Mouse (Mus musculus): ENCODE data around the gene Gas2l2. TPM values are rescaled to one million over a fixed set of nuclear protein-coding genes. Genes with fewer than 3 reads are reported as not detected.

Gas2l2 gene
- polyA plus RNA-seq, 1 experiment from 2014 or later = 0.06 TPM

DNA sequence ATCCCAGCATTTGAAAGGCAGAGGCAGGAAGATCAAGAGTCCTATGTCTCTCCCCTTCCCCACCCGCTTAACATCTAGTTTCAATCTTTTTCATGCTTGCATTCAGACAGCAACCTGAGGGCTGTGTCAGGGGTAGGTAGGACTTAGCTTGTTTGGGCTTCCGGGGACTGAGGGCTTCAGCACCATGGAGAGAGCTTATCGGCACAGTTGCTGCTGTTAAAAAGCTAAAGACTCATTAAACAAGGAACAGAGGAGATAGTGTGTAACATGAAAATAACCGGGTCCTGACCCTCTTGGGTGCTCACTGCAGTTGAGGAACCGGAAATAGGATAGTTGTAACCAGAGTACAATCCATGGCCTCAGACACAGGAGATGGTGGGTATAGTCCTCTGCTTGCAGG, 12.2 kb downstream of the Gas2l2 start:
- Histone ChIP-seq H3K27me3 (peaks cover 47% of the 10 kb centered on the region), H3K27ac (no peak overlapping the region), H3K9me3 (no peaks in the 10 kb centered on the region), H3K4me3 (no peak overlapping the region), H3K4me1 (peaks cover 6% of the 10 kb centered on the region; the same call in 1 of the 2 replicates), H3K36me3 (no peaks in the 10 kb centered on the region), H3K9ac (no peak overlapping the region), H3K4me2 (replicated peaks) (no peak overlapping the region)
- WGBS = 6% methylated on average over 5 of the region's 5 CpGs
- no peak for ATAC-seq (ENCODE audit: insufficient number of reproducible peaks, insufficient read depth, low FRiP score, low TSS enrichment)

DNA sequence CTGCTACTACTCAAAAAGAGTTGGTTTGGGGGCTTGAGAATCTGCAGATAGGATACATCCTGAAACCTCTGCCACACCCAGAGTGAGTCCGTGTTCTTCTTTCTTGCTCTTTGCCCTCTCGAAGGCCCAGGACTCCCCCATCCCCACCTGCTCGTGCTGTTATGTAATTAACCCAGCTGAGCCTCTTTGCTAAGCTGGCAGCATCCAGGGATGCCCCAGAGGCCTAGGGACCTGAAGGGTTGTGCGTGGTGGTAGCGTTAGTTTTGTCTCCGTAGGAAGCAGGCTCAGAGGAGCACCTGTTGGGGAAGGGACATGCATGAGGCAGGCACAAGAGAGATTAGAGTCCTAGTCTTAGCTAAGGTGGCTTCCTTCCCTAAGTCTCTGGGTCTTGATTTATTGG, 18.7 kb downstream of the Gas2l2 start:
- Histone ChIP-seq H3K9me3 (no peaks in the 10 kb centered on the region), H3K27me3 (peaks cover 9% of the 10 kb centered on the region; the same call in 1 of the 2 replicates), H3K4me1 (peaks cover 6% of the 10 kb centered on the region; the same call in 1 of the 2 replicates), H3K4me2 (replicated peaks) (peak overlapping the region; percentile 93), H3K4me3 (peak overlapping the region; percentile 7; the same call in 1 of the 2 replicates), H3K36me3 (no peaks in the 10 kb centered on the region), H3K9ac (no peak overlapping the region), H3K27ac (no peak overlapping the region)
- no peak for ATAC-seq (ENCODE audit: insufficient number of reproducible peaks, insufficient read depth, low FRiP score, low TSS enrichment)
- WGBS = 34% methylated on average over 6 of the region's 6 CpGs

DNA sequence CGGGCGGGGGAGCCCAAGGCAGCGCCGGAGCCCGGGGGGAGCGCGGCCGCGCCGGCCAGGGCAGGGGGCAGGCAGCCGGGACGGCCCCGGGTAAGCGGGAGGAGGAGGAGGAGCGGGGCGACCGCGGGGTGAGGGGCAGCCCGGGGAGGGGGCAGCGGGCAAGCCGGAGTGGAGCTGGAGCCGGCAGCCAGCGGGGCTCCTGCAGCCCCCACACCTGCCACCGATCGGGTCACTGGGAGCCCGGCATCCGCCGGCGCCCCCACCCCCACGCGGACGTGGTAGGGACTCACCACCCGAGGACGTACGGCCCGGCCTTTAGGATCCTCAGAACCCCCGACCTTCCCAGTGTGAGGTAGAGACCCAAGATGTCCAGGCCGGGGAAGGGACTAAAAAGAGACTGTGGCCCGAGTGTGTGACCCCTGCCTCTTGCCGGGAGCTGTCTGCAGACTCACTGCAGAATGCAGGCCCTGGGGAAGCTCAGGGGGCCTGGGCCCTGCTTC, 19.4 kb downstream of the Gas2l2 start:
- Histone ChIP-seq H3K27ac (no peak overlapping the region), H3K36me3 (no peaks in the 10 kb centered on the region), H3K27me3 (peaks cover 9% of the 10 kb centered on the region; the same call in 1 of the 2 replicates), H3K4me2 (replicated peaks) (peak overlapping the region; percentile 93), H3K4me1 (peaks cover 6% of the 10 kb centered on the region; the same call in 1 of the 2 replicates), H3K4me3 (peak overlapping the region; percentile 73), H3K9ac (peak overlapping the region; percentile 85), H3K9me3 (no peaks in the 10 kb centered on the region)
- no peak for ATAC-seq (ENCODE audit: insufficient number of reproducible peaks, insufficient read depth, low FRiP score, low TSS enrichment)
- WGBS = 1% methylated on average over 21 of the region's 40 CpGs

DNA sequence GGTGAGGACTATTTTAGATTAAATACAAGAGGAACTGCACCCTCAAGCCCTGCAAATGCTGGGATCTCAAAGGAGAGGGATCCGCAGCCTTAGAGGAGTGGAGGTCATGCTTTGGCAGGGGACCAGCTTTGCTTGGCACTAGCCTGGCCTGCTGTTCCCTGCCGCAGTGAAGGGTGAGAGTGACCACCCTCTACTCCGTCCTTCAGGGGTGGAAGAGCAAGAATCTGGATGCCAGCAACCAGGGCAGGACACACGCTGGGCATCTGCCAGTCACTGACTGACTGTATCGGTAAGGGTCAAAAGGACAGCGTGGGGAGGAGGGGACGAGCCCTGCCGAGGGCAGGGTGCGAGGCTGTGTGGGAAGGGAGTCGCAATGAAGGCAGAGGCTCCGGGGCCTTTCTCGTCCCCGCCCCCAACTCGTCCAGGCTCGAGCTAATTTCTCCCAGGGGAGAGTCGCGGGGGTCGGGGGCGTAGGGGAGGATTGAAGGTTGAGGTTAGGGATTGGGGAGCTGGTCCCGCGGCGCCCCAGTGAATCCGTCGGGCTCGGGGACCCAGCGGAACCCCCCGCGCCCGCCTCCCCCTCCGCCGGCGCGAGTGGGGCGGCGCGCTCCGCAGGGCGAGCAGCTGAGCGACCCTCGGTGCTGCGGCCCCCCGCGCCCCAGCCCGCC, 20.0 kb downstream of the Gas2l2 start, which contains the start of gene Rasl10b:
Rasl10b (plus strand) TSS at position 51 of the 668 bp plus-strand sequence.
- Histone ChIP-seq H3K4me2 (replicated peaks) (peak within 1 kb of the TSS; percentile 93), H3K27me3 (peaks cover 9% of the 10 kb centered on the region; the same call in 1 of the 2 replicates), H3K9ac (peak within 1 kb of the TSS; percentile 85), H3K27ac (no peak within 1 kb of the TSS), H3K4me1 (peaks cover 6% of the 10 kb centered on the region; the same call in 1 of the 2 replicates), H3K4me3 (peak within 1 kb of the TSS; percentile 73), H3K36me3 (no peaks in the 10 kb centered on the region), H3K9me3 (no peaks in the 10 kb centered on the region)
- WGBS = 2% methylated on average over 23 of the region's 44 CpGs
- 0 out of 2 replicates have a peak, but pooled peaks have one; percentile 35 for ATAC-seq (ENCODE audit: insufficient number of reproducible peaks, insufficient read depth, low FRiP score, low TSS enrichment)

DNA sequence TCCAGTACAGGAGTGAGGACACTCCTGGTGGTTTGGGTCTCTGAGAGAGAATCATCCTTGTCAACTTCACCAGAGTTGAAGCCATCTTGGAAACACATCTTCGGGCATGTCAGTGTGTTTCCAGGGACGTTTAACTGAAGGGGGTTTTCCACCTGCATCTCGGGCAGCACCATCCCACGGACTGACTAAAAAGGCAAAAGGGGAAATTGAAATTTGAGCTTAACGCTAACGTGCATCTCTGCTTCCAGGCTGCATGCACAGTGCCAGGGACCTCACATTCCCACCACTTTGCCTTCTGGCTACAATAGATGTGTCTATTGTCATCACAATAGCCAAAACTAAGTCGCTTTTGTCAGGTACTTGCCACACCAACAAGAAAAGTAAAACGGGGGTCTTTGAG, 21.0 kb downstream of the Gas2l2 start:
- Histone ChIP-seq H3K36me3 (peaks cover 9% of the 10 kb centered on the region), H3K9me3 (no peaks in the 10 kb centered on the region), H3K27me3 (peaks cover 9% of the 10 kb centered on the region; the same call in 1 of the 2 replicates), H3K9ac (no peak overlapping the region), H3K27ac (no peak overlapping the region), H3K4me2 (replicated peaks) (no peak overlapping the region), H3K4me3 (no peak overlapping the region), H3K4me1 (peaks cover 6% of the 10 kb centered on the region; the same call in 1 of the 2 replicates)
- no peak for ATAC-seq (ENCODE audit: insufficient number of reproducible peaks, insufficient read depth, low FRiP score, low TSS enrichment)
- WGBS = 33% methylated on average over 8 of the region's 8 CpGs

DNA sequence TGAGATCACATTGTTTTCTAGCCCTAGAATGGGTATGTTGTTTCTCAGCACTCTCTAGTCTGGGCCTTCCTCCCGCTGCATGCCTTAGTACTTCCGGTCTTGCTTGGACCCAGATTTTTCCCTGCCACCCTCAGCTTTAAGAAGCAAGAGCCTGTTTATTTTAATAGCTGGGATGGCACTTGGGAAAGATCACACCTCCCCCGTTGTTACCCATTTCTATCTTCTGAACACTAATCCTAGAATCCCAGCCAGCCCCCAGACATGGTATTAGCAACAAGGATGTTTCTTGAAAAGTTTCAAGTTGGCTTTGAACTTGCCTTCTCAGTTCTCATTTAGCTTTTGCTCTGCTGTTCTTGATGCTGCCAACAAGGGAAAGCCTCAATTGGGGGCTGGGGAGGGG, 22.9 kb downstream of the Gas2l2 start:
- Histone ChIP-seq H3K9me3 (no peaks in the 10 kb centered on the region), H3K9ac (no peak overlapping the region), H3K4me1 (peaks cover 6% of the 10 kb centered on the region; the same call in 1 of the 2 replicates), H3K27ac (no peak overlapping the region), H3K4me3 (no peak overlapping the region), H3K4me2 (replicated peaks) (no peak overlapping the region), H3K27me3 (no peaks in the 10 kb centered on the region), H3K36me3 (peaks cover 20% of the 10 kb centered on the region)
- WGBS = 58% methylated on average over 3 of the region's 3 CpGs
- no peak for ATAC-seq (ENCODE audit: insufficient number of reproducible peaks, insufficient read depth, low FRiP score, low TSS enrichment)

DNA sequence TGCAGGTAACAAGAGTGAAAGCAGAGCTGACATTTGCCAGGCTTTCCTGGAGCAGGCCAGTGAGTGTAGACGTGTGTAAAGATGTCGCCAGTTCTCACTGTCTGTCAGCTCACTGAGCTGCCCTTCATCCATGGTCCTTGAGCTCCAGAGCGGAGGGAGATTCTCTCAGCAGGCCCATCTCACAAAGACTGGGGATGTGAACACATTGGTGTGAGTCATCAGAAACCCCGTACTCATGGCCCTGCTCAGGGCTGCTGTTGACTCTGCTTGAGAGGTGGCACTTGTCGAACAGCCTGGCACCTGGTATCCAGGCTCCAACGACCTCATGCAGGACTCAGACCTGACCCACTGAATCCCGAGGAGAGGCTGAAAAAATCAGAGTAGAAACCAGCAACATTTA, 25.5 kb downstream of the Gas2l2 start:
- no peak overlapping the region for H3K4me3 ChIP-seq
- H3K4me1 ChIP-seq = no peaks in the 10 kb centered on the region
- H3K9ac ChIP-seq = no peak overlapping the region
- H3K27ac ChIP-seq = no peak overlapping the region
- no peaks in the 10 kb centered on the region for H3K9me3 ChIP-seq
- 86% methylated on average over 7 of the region's 7 CpGs for WGBS
- H3K27me3 ChIP-seq = no peaks in the 10 kb centered on the region
- H3K4me2 ChIP-seq (replicated peaks) = no peak overlapping the region
- H3K36me3 ChIP-seq = peaks cover 26% of the 10 kb centered on the region
- no peak for ATAC-seq (ENCODE audit: insufficient number of reproducible peaks, insufficient read depth, low FRiP score, low TSS enrichment)

DNA sequence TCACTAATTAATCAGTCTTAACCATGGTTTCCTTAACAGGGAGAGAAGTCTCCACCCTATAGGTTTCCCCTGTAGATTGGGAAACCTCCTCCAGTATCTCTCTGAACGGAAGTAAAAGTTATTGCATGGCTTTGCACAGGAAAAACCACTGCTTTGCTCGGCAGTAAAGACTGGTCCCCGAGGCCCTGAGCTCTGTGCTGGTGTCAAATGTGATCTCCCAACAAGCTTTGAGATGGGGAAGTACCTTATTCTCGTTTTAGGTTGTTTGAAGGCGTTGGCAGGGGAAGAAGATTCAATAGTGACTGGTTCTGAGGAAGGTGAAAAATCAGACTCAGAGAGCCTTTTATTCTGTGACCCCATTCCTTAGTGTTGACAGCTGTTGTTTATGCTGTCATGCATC, 30.5 kb downstream of the Gas2l2 start:
- H3K36me3 ChIP-seq = peaks cover 35% of the 10 kb centered on the region
- H3K9ac ChIP-seq = no peak overlapping the region
- WGBS = 74% methylated on average over 5 of the region's 5 CpGs
- H3K4me3 ChIP-seq = no peak overlapping the region
- no peaks in the 10 kb centered on the region for H3K9me3 ChIP-seq
- H3K27ac ChIP-seq = no peak overlapping the region
- H3K27me3 ChIP-seq = no peaks in the 10 kb centered on the region
- ATAC-seq (ENCODE audit: insufficient number of reproducible peaks, insufficient read depth, low FRiP score, low TSS enrichment) = no peak
- no peaks in the 10 kb centered on the region for H3K4me1 ChIP-seq
- no peak overlapping the region for H3K4me2 ChIP-seq (replicated peaks)

DNA sequence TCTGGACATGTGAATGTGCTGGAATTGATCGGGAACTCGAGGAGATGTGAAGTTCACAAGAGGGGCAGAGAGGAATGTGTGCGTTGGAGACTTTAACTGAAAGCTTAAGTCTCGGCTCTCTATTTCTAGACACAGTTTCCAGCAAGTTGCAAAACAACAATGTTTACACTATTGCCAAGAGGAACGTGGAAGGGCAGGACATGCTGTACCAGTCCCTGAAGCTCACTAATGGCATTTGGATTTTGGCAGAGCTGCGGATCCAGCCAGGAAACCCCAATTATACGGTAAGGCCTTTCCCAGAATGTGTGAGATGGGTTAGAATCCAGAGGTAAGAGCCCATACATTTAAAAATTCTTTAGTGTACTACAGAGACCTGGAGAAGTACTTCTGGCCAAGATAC, 31.6 kb downstream of the Gas2l2 start:
- Histone ChIP-seq H3K36me3 (peaks cover 32% of the 10 kb centered on the region), H3K9me3 (no peaks in the 10 kb centered on the region), H3K4me3 (no peak overlapping the region), H3K4me2 (replicated peaks) (no peak overlapping the region), H3K4me1 (no peaks in the 10 kb centered on the region), H3K9ac (no peak overlapping the region), H3K27me3 (no peaks in the 10 kb centered on the region), H3K27ac (no peak overlapping the region)
- WGBS = 91% methylated on average over 7 of the region's 7 CpGs
- ATAC-seq (ENCODE audit: insufficient number of reproducible peaks, insufficient read depth, low FRiP score, low TSS enrichment) = no peak

DNA sequence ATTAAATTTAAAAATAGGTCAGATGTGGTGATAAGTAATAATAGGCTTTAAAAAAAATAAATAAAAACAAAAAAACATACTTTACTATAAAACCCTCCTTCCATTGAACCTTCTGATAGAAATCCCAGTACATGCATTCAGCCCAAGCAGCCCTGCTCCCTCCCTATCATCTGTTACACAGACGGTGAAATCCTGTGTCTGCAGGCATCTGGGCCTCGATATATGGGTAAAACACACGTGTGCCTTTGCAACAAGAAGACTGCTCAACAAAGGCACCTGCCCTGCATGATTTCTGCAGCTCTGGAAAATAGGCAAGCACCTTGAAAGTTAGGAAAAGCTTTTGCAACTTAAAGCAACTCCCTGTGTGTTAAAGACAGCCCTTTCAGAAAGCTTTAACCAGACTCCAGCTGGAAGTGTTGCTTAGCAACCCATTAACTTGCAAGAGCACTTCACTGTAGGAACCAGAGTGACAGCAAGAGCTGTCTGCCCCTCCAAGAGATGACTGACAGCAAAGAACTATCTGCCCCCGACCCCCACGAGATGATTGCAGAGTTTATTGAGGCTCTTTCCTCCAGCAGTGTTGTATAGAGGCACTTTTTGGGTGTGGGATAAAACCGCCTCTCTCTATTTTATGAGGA, 34.3 kb downstream of the Gas2l2 start:
- Histone ChIP-seq H3K36me3 (peaks cover 42% of the 10 kb centered on the region), H3K4me2 (replicated peaks) (no peak overlapping the region), H3K27me3 (no peaks in the 10 kb centered on the region), H3K4me3 (no peak overlapping the region), H3K9me3 (no peaks in the 10 kb centered on the region), H3K4me1 (no peaks in the 10 kb centered on the region), H3K9ac (no peak overlapping the region), H3K27ac (no peak overlapping the region)
- no peak for ATAC-seq (ENCODE audit: insufficient number of reproducible peaks, insufficient read depth, low FRiP score, low TSS enrichment)
- 43% methylated on average over 6 of the region's 6 CpGs for WGBS

DNA sequence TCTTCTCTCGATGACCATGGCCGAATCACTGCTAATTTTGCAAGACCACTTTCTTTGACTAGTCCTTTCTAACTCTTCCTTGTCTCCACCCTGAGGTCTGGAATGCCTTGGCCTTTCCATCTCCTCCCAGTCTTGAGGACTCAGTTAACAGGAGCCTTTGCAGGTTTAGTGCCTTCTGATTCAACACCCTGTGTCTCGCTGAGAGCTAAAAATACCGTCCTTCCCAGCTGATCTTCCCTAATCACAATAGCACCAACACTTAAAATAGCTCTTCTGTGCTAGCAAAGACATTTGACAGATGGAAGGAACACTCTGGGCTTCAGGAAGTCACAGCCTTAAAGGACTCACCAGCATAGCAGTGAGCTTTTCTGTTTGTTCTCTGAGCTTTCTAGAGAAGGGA, 36.2 kb downstream of the Gas2l2 start:
- ATAC-seq (ENCODE audit: insufficient number of reproducible peaks, insufficient read depth, low FRiP score, low TSS enrichment) = no peak
- H3K9ac ChIP-seq = no peak overlapping the region
- H3K36me3 ChIP-seq = peaks cover 39% of the 10 kb centered on the region
- H3K27ac ChIP-seq = no peak overlapping the region
- WGBS = 95% methylated on average over 4 of the region's 4 CpGs
- H3K9me3 ChIP-seq = no peaks in the 10 kb centered on the region
- H3K4me2 ChIP-seq (replicated peaks) = no peak overlapping the region
- H3K27me3 ChIP-seq = no peaks in the 10 kb centered on the region
- H3K4me1 ChIP-seq = no peaks in the 10 kb centered on the region
- H3K4me3 ChIP-seq = no peak overlapping the region

DNA sequence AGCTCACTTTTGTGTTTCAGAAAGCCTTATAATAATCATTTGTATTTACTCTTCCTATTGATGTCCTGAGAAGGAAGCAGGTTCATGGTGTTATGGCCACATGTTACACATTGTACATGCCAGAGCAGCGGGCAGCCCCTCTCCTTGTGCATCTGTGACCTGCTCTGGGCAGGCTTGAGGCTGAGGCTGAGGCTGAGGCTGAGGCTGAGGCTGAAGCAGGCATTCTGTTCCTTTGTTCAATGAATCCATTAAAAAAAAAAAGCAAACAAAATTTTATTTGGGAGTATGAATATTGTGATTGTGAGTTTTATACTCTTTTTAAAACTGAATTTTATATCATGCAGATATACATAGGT, 45.7 kb downstream of the Gas2l2 start:
- peaks cover 16% of the 10 kb centered on the region for H3K36me3 ChIP-seq
- no peaks in the 10 kb centered on the region for H3K9me3 ChIP-seq
- H3K9ac ChIP-seq = no peak overlapping the region
- H3K4me2 ChIP-seq (replicated peaks) = no peak overlapping the region
- 79% methylated on average over 1 of the region's 1 CpGs for WGBS
- H3K4me1 ChIP-seq = no peaks in the 10 kb centered on the region
- H3K27ac ChIP-seq = no peak overlapping the region
- no peaks in the 10 kb centered on the region for H3K27me3 ChIP-seq
- ATAC-seq (ENCODE audit: insufficient number of reproducible peaks, insufficient read depth, low FRiP score, low TSS enrichment) = no peak
- no peak overlapping the region for H3K4me3 ChIP-seq
